Mouse (Mus musculus) spleen, postnatal 36 days (tissue): Measurements from ENCODE around the gene Clk2.
"Not testable (repeated sequence)": the region's sequence is repeated elsewhere in the genome, so short reads cannot be mapped to it uniquely, and the experiment has no call there.

ENCODE experiments used
- DNase-seq, 2 experiments: peaks; one replicate each; pipeline ENCODE4 v3.0.0; 2022; ENCODE audit warnings: low spot score in 2 of 2, mixed read lengths in 1 of 2

Clk2 gene

GRCm38 (mm10) chr3:89188478-89188875 is 23.9 kb downstream of the Clk2 start:
- peak; percentile 44 to 49 for DNase-seq

DNA sequence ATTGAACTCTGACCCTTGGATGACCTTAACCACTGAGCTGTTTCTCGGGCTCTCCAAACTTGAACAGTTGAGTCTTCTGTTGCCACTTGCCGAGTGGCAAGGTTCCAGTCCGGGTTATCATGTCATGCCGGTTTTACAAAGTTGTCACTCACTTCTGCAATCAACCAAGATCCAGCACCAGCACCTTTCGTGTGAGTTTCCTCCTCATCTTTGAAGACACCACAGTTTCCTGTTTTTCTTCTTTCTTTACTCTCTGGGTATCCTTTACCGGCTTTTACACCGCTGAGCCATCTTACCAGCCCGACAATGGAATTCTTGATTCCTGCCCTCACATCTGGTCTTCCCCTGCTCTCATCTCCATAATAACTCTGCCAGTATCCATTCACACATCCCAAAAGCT is 25.8 kb downstream of the Clk2 start:
- peak; percentile 46 to 65 for DNase-seq

- no peak for DNase-seq
Observed at GRCm38 (mm10) chr3:89193351-89193750, 28.8 kb downstream of the Clk2 start.

- DNase-seq: peak in 1 of 2 experiments; percentile 34
Observed at GRCm38 (mm10) chr3:89193853-89194252, 29.3 kb downstream of the Clk2 start.

GRCm38 (mm10) chr3:89195979-89196877 is 31.6 kb downstream of the Clk2 start:
- peak; percentile 93 to 94 for DNase-seq

DNA sequence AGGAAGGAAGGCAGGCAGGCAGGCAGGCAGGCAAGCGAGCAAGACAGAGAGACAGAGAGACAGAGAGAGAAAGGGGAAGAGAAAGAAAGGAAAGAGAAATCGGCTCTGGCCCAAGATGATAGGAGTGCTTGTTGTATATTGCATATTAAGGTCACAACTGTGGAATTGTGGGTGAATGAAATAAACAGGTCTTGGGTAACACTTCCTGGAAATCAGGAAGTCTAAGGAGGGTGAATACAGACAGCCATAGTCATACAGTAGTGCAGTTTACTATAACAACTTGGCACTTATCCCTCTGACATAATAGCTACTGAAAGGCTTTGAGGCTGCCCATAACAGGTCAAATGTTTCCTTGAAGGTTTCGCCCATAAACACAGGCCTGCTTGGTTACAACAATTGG is 35.2 kb downstream of the Clk2 start:
- DNase-seq: no peak

DNA sequence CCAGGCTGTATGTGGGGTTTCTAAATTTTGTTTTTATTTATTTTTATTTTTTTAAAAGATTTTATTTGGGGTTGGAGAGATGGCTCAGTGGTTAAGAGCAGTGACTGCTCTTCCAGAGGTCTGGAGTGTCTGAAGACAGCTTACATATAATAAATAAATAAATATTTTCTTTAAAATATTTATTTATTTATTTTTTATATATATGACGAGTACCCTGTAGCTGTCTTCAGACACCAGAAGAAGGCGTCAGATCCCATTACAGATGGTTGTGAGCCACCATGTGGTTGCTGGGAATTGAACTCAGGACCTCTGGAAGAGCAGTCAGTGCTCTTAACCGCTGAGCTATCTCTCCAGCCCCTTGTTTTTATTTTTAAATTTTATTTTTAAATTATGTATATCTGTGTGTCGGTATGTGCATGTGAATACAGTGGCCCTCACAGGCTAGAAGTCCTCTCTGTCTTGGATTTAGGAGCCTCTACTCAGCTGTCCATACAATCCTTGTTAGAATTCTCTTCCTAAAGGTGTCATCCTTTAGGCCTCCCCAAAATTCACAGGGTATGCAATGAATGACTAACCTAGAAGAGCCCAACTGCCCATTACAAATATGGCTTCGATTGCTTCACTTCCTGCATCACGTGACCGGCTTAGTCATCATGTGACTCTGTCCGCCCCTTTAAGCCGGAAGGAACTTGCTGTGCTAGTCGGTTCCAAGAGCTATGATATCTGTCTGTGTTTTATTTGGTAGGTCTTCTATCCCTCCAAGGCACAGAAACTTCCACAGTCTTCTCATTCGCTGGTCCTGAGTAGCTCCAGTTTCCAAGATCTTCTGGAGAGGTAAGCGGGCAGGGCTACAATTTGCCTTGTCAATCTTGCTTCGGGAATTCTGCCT is 37.9 kb downstream of the Clk2 start, which contains the start of gene Gba:
Gba (plus strand) TSS at position 676 of the 889 bp plus-strand sequence.
- DNase-seq: peak; percentile 79 to 86

- no peak for DNase-seq
Observed at GRCm38 (mm10) chr3:89203142-89203514, 38.5 kb downstream of the Clk2 start.

DNA sequence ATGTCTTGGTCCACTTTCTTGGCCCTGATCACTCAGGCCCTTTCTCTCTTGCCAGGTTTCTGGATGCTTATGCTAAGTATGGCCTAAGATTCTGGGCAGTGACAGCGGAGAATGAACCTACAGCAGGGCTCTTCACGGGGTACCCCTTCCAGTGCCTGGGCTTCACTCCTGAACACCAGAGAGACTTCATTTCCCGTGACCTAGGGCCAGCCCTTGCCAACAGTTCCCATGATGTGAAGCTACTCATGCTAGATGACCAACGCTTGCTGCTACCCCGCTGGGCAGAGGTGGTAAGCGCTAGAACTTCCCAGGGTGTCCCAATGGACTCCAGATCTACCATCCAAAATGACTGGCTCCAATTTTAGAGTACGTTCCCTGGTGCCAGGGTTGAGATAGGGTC is 41.5 kb downstream of the Clk2 start:
- DNase-seq: no peak

GRCm38 (mm10) chr3:89206695-89207094 is 42.1 kb downstream of the Clk2 start:
- DNase-seq: no peak

DNA sequence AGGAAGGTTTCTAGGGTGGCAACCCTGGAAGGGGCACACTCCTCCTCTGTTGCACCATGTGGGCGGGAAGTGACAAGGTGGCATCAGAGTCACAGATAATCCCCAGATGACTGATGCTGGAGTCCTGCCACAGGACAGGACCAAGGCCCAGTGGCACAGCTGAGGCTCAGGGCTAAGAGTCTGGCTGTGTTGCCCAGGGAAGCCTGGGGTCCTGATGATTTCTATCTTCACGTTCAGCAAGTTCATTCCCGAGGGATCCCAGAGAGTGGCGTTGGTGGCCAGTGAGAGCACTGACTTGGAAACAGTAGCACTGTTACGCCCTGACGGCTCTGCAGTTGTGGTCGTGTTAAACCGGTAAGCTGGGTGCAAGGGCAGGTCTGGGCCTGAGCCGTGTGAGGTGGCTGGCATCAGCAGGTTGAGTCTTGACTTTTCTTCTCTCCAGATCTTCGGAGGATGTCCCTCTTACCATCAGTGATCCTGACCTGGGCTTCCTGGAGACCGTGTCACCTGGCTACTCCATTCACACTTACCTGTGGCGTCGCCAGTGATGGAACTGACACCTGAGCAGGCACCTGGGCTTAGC is 43.6 kb downstream of the Clk2 start:
- DNase-seq: no peak

DNA sequence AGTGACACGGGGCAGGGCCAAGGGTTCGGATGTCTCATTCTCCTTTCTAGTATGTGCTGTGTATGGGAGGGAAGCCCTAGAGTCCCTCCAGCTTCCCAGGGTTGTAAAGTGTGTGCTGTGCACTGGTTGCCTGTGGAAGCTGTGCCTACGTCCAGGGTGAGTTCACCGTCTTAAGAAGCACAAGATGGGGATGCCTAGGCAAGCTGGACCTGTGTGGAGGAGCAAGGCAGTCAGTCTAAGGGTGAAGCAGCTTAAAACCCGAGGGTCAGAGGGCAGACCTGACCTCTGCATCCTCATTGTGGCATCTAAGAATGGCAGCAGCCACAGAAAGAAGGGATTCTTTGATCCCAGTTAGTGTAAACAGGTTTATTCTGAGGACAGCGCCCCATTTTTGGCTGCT is 44.1 kb downstream of the Clk2 start:
- no peak for DNase-seq

- DNase-seq: no peak
Observed at GRCm38 (mm10) chr3:89209731-89210130, 45.1 kb downstream of the Clk2 start.

GRCm38 (mm10) chr3:89210162-89210561 is 45.6 kb downstream of the Clk2 start:
- no peak for DNase-seq

GRCm38 (mm10) chr3:89210731-89211130 is 46.1 kb downstream of the Clk2 start:
- DNase-seq: no peak

DNA sequence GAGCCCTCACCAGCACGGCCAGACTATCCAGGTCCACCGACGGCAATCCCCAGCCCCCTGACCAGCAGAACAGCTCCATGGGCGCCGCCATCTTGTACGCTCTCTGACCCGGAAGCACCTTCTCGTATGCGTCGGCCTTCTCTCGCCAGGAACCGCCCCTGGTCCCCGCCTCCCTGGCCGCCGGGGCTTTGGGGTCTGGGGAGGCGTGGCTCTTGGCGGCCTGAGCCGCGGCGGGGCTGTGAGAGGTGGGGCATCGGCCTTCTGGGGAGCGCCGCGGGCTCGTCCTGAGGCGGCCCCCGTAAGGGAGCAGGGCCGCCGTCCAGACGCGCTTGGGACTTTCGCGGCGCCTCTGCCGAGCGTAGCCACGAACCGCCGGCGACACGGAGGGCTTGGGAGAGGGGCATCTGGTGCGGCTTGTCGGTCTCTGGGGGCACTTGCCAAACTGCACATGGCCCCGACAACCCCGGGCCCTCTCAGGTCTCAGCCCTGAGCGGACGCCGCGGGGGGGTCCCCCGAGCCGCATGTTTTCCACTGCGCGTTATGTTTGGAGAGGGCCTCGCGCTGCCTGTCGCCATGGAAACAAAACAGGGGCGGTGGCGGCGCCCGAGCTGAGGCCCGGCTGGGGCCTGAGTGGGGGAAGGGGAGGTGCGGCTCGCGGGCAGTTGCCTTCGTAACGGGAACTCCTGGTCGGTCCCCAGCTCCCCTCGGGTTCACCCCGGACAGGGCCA is 49.4 kb downstream of the Clk2 start:
- peak; percentile 88 to 90 for DNase-seq

- DNase-seq: no peak
Observed at GRCm38 (mm10) chr3:89214681-89215411, 50.3 kb downstream of the Clk2 start, which contains the start of gene Thbs3. Thbs3 (plus strand) TSS chr3:89215180.

DNA sequence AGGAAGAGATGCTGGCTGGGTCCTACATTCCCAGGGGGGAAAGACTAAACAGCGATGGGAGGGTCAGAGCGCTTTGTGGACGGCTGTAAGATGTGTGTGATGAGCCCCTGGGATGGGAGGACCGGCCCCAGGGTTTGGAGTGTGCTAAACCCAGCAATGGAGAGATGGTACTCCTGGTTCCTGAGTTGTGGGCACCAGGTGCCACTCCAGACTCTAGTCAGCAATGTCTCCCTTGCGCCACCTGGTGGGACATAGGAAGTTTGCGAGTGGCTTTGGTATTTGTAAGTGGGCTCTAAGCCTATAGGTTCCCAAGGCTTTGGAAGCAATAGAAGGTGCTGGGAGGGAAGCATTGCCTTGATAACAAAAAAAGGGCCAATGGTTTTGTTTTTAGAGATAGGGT is 51.3 kb downstream of the Clk2 start:
- peak; percentile 71 to 74 for DNase-seq

DNA sequence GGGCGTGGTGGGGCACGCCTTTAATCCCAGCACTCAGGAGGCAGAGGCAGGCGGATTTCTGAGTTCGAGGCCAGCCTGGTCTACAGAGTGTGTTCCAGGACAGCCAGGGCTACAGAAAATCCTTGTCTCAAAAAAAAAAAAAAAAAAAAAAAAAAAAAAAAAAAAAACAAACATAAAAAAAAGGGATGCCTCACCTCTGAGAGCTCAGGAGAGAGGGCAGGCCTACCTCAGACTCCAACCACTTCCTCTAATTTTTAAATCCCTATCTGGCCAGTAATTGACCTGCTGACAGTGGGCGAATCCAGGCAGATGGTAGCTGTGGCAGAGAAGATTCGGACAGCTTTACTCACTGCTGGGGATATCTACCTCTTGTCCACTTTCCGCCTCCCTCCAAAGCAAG is 51.8 kb downstream of the Clk2 start:
- DNase-seq: not testable (repeated sequence)

GRCm38 (mm10) chr3:89218271-89218670 is 53.7 kb downstream of the Clk2 start:
- DNase-seq: no peak

DNA sequence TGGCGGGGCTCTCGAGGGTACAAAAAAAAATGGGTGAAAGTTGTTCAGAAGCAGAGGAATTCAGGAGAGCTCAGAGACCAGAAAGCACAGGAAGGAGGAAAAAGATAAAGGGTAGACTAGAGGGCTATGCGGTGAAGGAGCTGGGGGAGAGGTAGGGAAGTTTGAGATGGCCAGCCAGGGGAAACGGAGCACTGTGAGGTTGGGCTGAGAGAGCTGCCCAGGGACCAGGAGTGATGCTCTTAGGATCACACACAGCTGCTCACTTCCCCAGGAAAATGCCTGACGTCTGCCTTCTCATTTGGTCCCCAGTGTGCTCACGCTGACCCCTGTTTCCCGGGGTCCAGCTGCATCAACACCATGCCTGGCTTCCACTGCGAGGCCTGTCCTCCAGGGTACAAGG is 55.0 kb downstream of the Clk2 start:
- DNase-seq: no peak
